Mouse (Mus musculus) CH12.LX (cell line): ENCODE measurements at regions not wholly inside any gene's neighbourhood (a gene's known extent, or its start where the extent isn't known, plus 50 kb on each side); places are given as distances from the start of the nearest gene placed in this dataset.

ENCODE experiments used
- DNase-seq: peaks from one replicate; pipeline ENCODE4 v3.0.0-alpha.2; 2013; ENCODE audit errors: extremely low read depth
- H3K27ac ChIP-seq: 2 replicates; pipeline ENCODE4 v1.5.1; 2012; ENCODE audit warnings: low read depth, mild to moderate bottlenecking, control low read depth, moderate library complexity; ENCODE audit not compliant: insufficient read depth
- H3K27me3 ChIP-seq: replicated peaks from 2 replicates; pipeline ENCODE3; 2012; ENCODE audit warnings: inconsistent platforms
- H3K36me3 ChIP-seq, 2 experiments: replicated peaks in 1 of 2; 2 replicates each; pipeline versions ENCODE3 to v1.6.1; 2012; ENCODE audit warnings: inconsistent platforms in 1 of 2, low read length in 1 of 2, mild to moderate bottlenecking in 1 of 2, mixed read lengths in 1 of 2, moderate library complexity in 1 of 2; ENCODE audit not compliant: control insufficient read depth in 1 of 2, insufficient read depth in 1 of 2
- H3K4me1 ChIP-seq, 2 experiments: 2 replicates each; pipeline ENCODE4 v1.6.1; 2012; ENCODE audit warnings: inconsistent platforms in 1 of 2, moderate library complexity in 1 of 2; ENCODE audit not compliant: insufficient read depth in 2 of 2, control insufficient read depth in 1 of 2
- H3K4me2 ChIP-seq: 2 replicates; pipeline ENCODE4 v1.6.1; 2012; ENCODE audit warnings: low read depth, mild to moderate bottlenecking, control low read depth; ENCODE audit not compliant: poor library complexity, insufficient read depth, severe bottlenecking
- H3K4me3 ChIP-seq, 3 experiments: fragments of 150-350 bp in 1 of 3; sonication (generic) in 1 of 3; replicated peaks in 1 of 3; 2 replicates each; pipeline versions ENCODE3 to v1.5.1; 2011 to 2012; ENCODE audit warnings: low read depth in 2 of 3, low read length in 2 of 3, mild to moderate bottlenecking in 2 of 3, moderate library complexity in 2 of 3, control low read depth in 1 of 3, improper control_type of control experiment in 1 of 3, inconsistent platforms in 1 of 3, mixed read lengths in 1 of 3; ENCODE audit not compliant: poor library complexity in 1 of 3
- H3K79me2 ChIP-seq: replicated peaks from 2 replicates; pipeline ENCODE4 v1.6.1; 2012; ENCODE audit warnings: mild to moderate bottlenecking, moderate library complexity; ENCODE audit not compliant: control insufficient read depth, poor library complexity, insufficient read depth, severe bottlenecking; ENCODE audit errors: extremely low read depth
- H3K9ac ChIP-seq: 2 replicates; pipeline ENCODE4 v1.6.1; 2012; ENCODE audit warnings: low read depth, mild to moderate bottlenecking, control low read depth, moderate library complexity; ENCODE audit not compliant: insufficient read depth
- H3K9me3 ChIP-seq: replicated peaks from 2 replicates; pipeline ENCODE3; 2012; ENCODE audit warnings: low read length, inconsistent platforms, mixed read lengths
- BHLHE40 ChIP-seq: IDR thresholded peaks from 2 replicates; pipeline ENCODE4 v1.6.1; 2011; ENCODE audit warnings: mild to moderate bottlenecking, low read depth, low read length, improper control_type of control experiment
- CHD2 ChIP-seq: IDR thresholded peaks from 2 replicates; pipeline ENCODE4 v1.6.1; 2011; ENCODE audit warnings: low read length, improper control_type of control experiment
- CTCF ChIP-seq, 2 experiments: IDR thresholded peaks in 1 of 2; conservative IDR thresholded peaks in 1 of 2; 2 replicates each; pipeline ENCODE4 v1.5.1; 2011 to 2012; ENCODE audit warnings: low read depth in 2 of 2, low read length in 2 of 2, improper control_type of control experiment in 1 of 2, inconsistent platforms in 1 of 2, mild to moderate bottlenecking in 1 of 2, moderate library complexity in 1 of 2
- ELF1 ChIP-seq: IDR thresholded peaks from 2 replicates; pipeline ENCODE4 v1.6.1; 2014; ENCODE audit warnings: low read depth, mild to moderate bottlenecking, inconsistent platforms, low read length, improper control_type of control experiment
- EP300 ChIP-seq: IDR thresholded peaks from 2 replicates; pipeline ENCODE4 v1.6.1; 2011; ENCODE audit warnings: low read length, improper control_type of control experiment
- GABPA ChIP-seq: IDR thresholded peaks from 2 replicates; pipeline ENCODE4 v1.6.1; 2012; ENCODE audit warnings: low read depth, low read length, improper control_type of control experiment, inconsistent platforms; ENCODE audit not compliant: insufficient replicate concordance
- JUN ChIP-seq: IDR thresholded peaks from 2 replicates; pipeline ENCODE4 v1.6.1; 2011; ENCODE audit warnings: low read depth, mild to moderate bottlenecking, low read length, improper control_type of control experiment, moderate library complexity; ENCODE audit not compliant: insufficient read depth
- JUND ChIP-seq: conservative IDR thresholded peaks from 2 replicates; pipeline ENCODE4 v1.6.1; 2011; ENCODE audit warnings: low read depth, low read length, improper control_type of control experiment
- KAT2A ChIP-seq: IDR thresholded peaks from 2 replicates; pipeline ENCODE4 v1.6.1; 2012; ENCODE audit warnings: low read length, improper control_type of control experiment, inconsistent platforms; ENCODE audit not compliant: insufficient replicate concordance
- MAX ChIP-seq: IDR thresholded peaks from 2 replicates; pipeline ENCODE4 v1.6.1; 2011; ENCODE audit warnings: low read length, improper control_type of control experiment
- MAZ ChIP-seq: IDR thresholded peaks from 2 replicates; pipeline ENCODE4 v1.6.1; 2012; ENCODE audit warnings: low read depth, mild to moderate bottlenecking, inconsistent platforms, low read length, improper control_type of control experiment, moderate library complexity
- MXI1 ChIP-seq: IDR thresholded peaks from 2 replicates; pipeline ENCODE4 v1.6.1; 2011; ENCODE audit warnings: mild to moderate bottlenecking, low read depth, low read length, improper control_type of control experiment
- NRF1 ChIP-seq: IDR thresholded peaks from 2 replicates; pipeline ENCODE4 v1.6.1; 2014; ENCODE audit warnings: low read depth, mild to moderate bottlenecking, inconsistent platforms, low read length, improper control_type of control experiment, moderate library complexity
- PAX5 ChIP-seq: IDR thresholded peaks from 2 replicates; pipeline ENCODE4 v1.6.1; 2012; ENCODE audit warnings: low read length, inconsistent platforms, mixed read lengths
- SIN3A ChIP-seq: IDR thresholded peaks from 2 replicates; pipeline ENCODE4 v1.6.1; 2012; ENCODE audit warnings: low read length, improper control_type of control experiment, inconsistent platforms
- SMC3 ChIP-seq: IDR thresholded peaks from 2 replicates; pipeline ENCODE4 v1.6.1; 2011; ENCODE audit warnings: low read depth, low read length, improper control_type of control experiment
- UBTF ChIP-seq: IDR thresholded peaks from 2 replicates; pipeline ENCODE4 v1.6.1; 2012; ENCODE audit warnings: low read depth, mild to moderate bottlenecking, inconsistent platforms, low read length, improper control_type of control experiment, moderate library complexity
- USF1 ChIP-seq: IDR thresholded peaks from 2 replicates; pipeline ENCODE4 v1.6.1; 2014; ENCODE audit warnings: low read depth, mild to moderate bottlenecking, inconsistent platforms, low read length, improper control_type of control experiment
- USF2 ChIP-seq: conservative IDR thresholded peaks from 2 replicates; pipeline ENCODE4 v1.6.1; 2011; ENCODE audit warnings: low read depth, low read length, improper control_type of control experiment
- ZMIZ1 ChIP-seq: IDR thresholded peaks from 2 replicates; pipeline ENCODE4 v1.6.1; 2012; ENCODE audit warnings: low read depth, mild to moderate bottlenecking, inconsistent platforms, low read length, improper control_type of control experiment
- dilution Hi-C: fragments of 300-500 bp; cut with MboI; formaldehyde crosslinking; loops from 2 replicates; pipeline ENCODE4 v1.14.3; 2020; ENCODE audit warnings: low sequenced_read_pairs; ENCODE audit not compliant: extremely low pct_unique_long_range_greater_than_20kb, extremely low pct_ligation_motif_present
- in situ Hi-C: fragments of 300-500 bp; cut with MboI; formaldehyde crosslinking; loops from 3 replicates; pipeline ENCODE4 v1.14.3; 2019; ENCODE audit warnings: low sequenced_read_pairs, low pct_ligation_motif_present, low pct_unique_long_range_greater_than_20kb, mixed read lengths

GRCm38 (mm10) chr7:83060318-83060717 is 193.2 kb downstream of the Mex3b start:
- dilution Hi-C loops = no loop called here

GRCm38 (mm10) chr7:83060733-83061132 is 193.6 kb downstream of the Mex3b start:
- Histone ChIP-seq H3K9me3 (no peaks in the 10 kb centered on the region), H3K4me3 (no peak overlapping the region), H3K36me3 (no peaks in the 10 kb centered on the region), H3K27me3 (no peaks in the 10 kb centered on the region), H3K79me2 (no peaks in the 10 kb centered on the region), H3K4me1 (peaks cover 0 to 6% of the 10 kb centered on the region in 2 experiments; a peak in 2 of 4 replicates), H3K4me2 (no peak overlapping the region), H3K9ac (no peak overlapping the region), H3K27ac (no peak overlapping the region)
- no peak for TF ChIP-seq MAZ
- TF ChIP-seq MXI1 = no peak
- TF ChIP-seq NRF1 = no peak
- no peak for TF ChIP-seq ELF1
- TF ChIP-seq USF1 = no peak
- TF ChIP-seq CHD2 = no peak
- no peak for TF ChIP-seq SMC3
- no peak for TF ChIP-seq EP300
- TF ChIP-seq CTCF (conservative IDR thresholded peaks at IDR 0.05 in 1 of 2, IDR thresholded peaks at IDR 0.05 in 1 of 2; ENCODE audit: low read depth in 2 of 2, low read length in 2 of 2) = no peak
- dilution Hi-C loops = no loop called here
- DNase-seq = no peak
- in situ Hi-C loops = no loop called here

More at GRCm38 (mm10) chr7:83060318-83060717, 193.2 kb downstream of the Mex3b start:
- Histone ChIP-seq H3K4me3 (no peak overlapping the region), H3K4me1 (peaks cover 0 to 6% of the 10 kb centered on the region in 2 experiments; a peak in 2 of 4 replicates), H3K9ac (no peak overlapping the region), H3K27me3 (no peaks in the 10 kb centered on the region), H3K36me3 (no peaks in the 10 kb centered on the region), H3K9me3 (no peaks in the 10 kb centered on the region), H3K27ac (no peak overlapping the region), H3K79me2 (no peaks in the 10 kb centered on the region), H3K4me2 (no peak overlapping the region)
- no peak for DNase-seq
- TF ChIP-seq NRF1 (no peak), USF2 (no peak), UBTF (no peak), JUND (no peak), SIN3A (no peak), ZMIZ1 (no peak), USF1 (no peak), JUN (no peak), EP300 (no peak), KAT2A (no peak), BHLHE40 (no peak), MAX (no peak), CHD2 (no peak), PAX5 (no peak), MAZ (no peak), CTCF (conservative IDR thresholded peaks at IDR 0.05 in 1 of 2, IDR thresholded peaks at IDR 0.05 in 1 of 2; ENCODE audit: low read depth in 2 of 2, low read length in 2 of 2) (no peak), GABPA (no peak)
- in situ Hi-C loops = no loop called here
